Mouse (Mus musculus) stomach, embryonic 16.5 days (tissue): ENCODE measurements around the gene Ptprm. TPM values are rescaled to one million over a fixed set of nuclear protein-coding genes. Genes with fewer than 3 reads are reported as not detected.

ENCODE experiments used
- ATAC-seq: fragments of 200-750 bp; cut with Nextera tagmentation; 2 replicates; pipeline ENCODE4 v1.8.0; 2017; ENCODE audit warnings: moderate number of reproducible peaks, moderate TSS enrichment; ENCODE audit not compliant: insufficient read depth, low FRiP score
- H3K27ac ChIP-seq: fragments of 300-500 bp; sonication (generic); 2 replicates; pipeline ENCODE4 v1.5.1; 2014; ENCODE audit warnings: low read length
- H3K27me3 ChIP-seq: fragments of 300-500 bp; sonication (generic); 2 replicates; pipeline ENCODE4 v1.6.1; 2014; ENCODE audit warnings: low read length, control low read depth, mixed read lengths; ENCODE audit not compliant: control insufficient read depth, insufficient read depth
- H3K36me3 ChIP-seq: fragments of 300-500 bp; sonication (generic); 2 replicates; pipeline ENCODE4 v1.6.1; 2014; ENCODE audit warnings: low read length; ENCODE audit not compliant: control insufficient read depth, insufficient read depth
- H3K4me1 ChIP-seq: fragments of 300-500 bp; sonication (generic); 2 replicates; pipeline ENCODE4 v1.6.1; 2014; ENCODE audit warnings: low read length, control low read depth, mixed read lengths; ENCODE audit not compliant: control insufficient read depth, insufficient read depth
- H3K4me2 ChIP-seq: fragments of 300-500 bp; sonication (generic); 2 replicates; pipeline ENCODE4 v1.6.1; 2014; ENCODE audit warnings: low read depth, low read length, mixed read lengths
- H3K4me3 ChIP-seq: fragments of 300-500 bp; sonication (generic); replicated peaks from 2 replicates; pipeline ENCODE4 v1.5.1; 2014; ENCODE audit warnings: mild to moderate bottlenecking, low read length
- H3K9ac ChIP-seq: fragments of 300-500 bp; sonication (generic); 2 replicates; pipeline ENCODE4 v1.6.1; 2014; ENCODE audit warnings: low read length
- H3K9me3 ChIP-seq: fragments of 300-500 bp; sonication (generic); replicated peaks from 2 replicates; pipeline ENCODE4 v1.6.1; 2016; ENCODE audit warnings: low read length, control low read depth; ENCODE audit not compliant: control insufficient read depth
- WGBS: fragments of 180-500 bp; shearing (Covaris S2); extraction: QIAGEN DNeasy Blood & Tissue Kit; methylation state at CpG from one replicate; pipeline ENCODE4 v1.1.7; 2014; 5-methylcytosine and 5-hydroxymethylcytosine counted together
- polyA plus RNA-seq: library from polyadenylated mRNA; unstranded; fragments of >200 nt; fragmentation: Nextera tagmentation; extraction: Ambion mirVana; gene quantifications from 2 replicates; pipeline ENCODE4 v1.2.1, GENCODE M21; 2015

The Ptprm gene
- polyA plus RNA-seq, 1 experiment from 2014 or later = 10.8 TPM

DNA sequence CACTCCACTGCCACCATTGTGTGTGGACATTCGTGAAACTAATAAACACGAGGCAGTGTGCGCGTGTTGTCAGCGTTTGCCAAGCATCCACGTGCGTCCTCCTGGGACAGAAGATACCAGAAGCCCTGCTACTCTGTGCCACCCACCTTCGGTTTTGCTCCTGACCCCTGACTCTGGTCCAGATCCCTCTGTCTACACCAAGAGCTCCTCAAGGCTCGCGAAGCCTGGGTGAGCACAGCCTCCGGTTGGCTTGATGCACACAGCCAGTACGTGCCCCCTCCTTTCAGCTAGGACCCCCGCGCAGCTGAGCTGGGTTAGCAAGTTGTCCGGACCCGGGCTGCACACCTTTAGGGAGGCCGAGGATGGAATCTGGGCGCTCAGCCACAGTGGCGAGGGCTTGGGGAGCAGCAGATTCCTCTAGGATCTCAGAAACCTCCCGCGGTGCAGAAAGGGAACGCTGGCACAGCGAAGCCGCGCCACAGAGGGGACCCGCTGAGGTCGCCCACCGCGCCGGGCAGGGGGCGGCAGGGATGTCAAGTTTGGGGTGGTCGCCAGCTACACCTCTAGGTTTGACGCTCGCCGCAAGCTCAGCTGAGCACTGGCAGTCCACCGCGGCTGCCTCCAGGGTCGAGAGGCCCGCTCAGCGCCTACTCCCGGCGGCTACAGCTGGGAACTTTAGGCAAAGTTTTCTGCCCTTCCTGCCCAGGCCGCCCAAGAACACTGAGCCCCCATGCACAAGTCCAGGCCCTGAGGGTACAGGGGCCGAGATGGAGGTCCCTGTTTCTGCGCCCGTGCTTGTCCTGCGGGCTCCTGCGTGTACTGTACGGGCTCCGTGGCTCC, 1.1 kb downstream of the Ptprm start:
- Histone ChIP-seq H3K4me2 (peak overlapping the region; percentile 82), H3K27me3 (no peaks in the 10 kb centered on the region), H3K9me3 (no peaks in the 10 kb centered on the region), H3K36me3 (no peaks in the 10 kb centered on the region), H3K4me1 (peaks cover 8% of the 10 kb centered on the region; the same call in 1 of the 2 replicates), H3K4me3 (peak overlapping the region; percentile 77), H3K27ac (peak overlapping the region; percentile 60; the same call in 1 of the 2 replicates), H3K9ac (peak overlapping the region; percentile 88)
- 3% methylated on average over 50 of the region's 50 CpGs for WGBS
- peak; percentile 25; the same call in 1 of the 2 replicates for ATAC-seq

DNA sequence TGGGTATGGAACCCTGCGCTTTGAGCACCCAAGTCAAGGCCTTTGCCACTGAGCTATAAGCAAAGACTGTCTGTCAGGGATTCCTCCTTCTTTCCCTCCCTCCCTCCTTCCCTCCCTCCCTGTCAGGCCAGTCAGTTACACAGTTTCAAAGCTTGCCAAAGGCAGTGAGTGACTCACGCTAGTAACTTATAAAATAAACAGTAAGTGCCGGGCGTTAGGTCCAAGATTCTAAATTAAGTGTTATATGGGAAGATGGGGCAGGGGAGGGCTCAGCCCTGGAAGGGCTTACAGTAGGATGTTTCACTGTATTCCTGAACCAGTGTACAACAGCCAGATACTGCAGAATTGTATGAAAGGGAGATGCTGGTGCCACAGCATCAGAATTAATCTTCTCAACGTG, 2.8 kb downstream of the Ptprm start:
- WGBS = 26% methylated on average over 5 of the region's 5 CpGs
- H3K27ac ChIP-seq = no peak overlapping the region
- H3K4me3 ChIP-seq = 0 out of 2 replicates have a peak overlapping the region, but pooled peaks have one; percentile 12
- peaks cover 8% of the 10 kb centered on the region for H3K4me1 ChIP-seq
- no peaks in the 10 kb centered on the region for H3K9me3 ChIP-seq
- no peak overlapping the region for H3K9ac ChIP-seq
- no peaks in the 10 kb centered on the region for H3K36me3 ChIP-seq
- H3K4me2 ChIP-seq = peak overlapping the region; percentile 82
- no peaks in the 10 kb centered on the region for H3K27me3 ChIP-seq
- no peak for ATAC-seq

DNA sequence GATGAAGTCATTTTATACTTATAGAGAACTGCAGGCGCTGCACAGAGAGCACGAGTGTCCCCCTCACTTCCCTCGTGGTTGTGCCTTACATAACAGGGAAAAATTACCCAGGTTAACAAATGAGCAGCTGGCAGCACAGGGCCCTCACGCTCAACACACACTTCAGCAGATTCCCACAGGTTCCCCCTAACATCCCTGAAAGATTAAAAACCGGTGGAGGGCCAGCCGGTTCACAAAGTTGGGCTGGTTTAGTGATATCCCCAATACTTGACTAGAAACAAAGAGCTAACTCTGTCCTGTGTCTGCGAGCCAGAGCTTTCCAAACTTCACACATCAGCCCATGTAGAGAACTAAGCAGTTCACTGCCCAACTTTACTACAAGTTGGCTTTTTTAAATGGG, 3.7 kb downstream of the Ptprm start:
- H3K9ac ChIP-seq = no peak overlapping the region
- no peak overlapping the region for H3K4me3 ChIP-seq
- no peaks in the 10 kb centered on the region for H3K9me3 ChIP-seq
- no peaks in the 10 kb centered on the region for H3K36me3 ChIP-seq
- peaks cover 8% of the 10 kb centered on the region for H3K4me1 ChIP-seq
- no peak overlapping the region for H3K27ac ChIP-seq
- H3K4me2 ChIP-seq = no peak overlapping the region
- H3K27me3 ChIP-seq = no peaks in the 10 kb centered on the region
- no peak for ATAC-seq
- 60% methylated on average over 7 of the region's 7 CpGs for WGBS

DNA sequence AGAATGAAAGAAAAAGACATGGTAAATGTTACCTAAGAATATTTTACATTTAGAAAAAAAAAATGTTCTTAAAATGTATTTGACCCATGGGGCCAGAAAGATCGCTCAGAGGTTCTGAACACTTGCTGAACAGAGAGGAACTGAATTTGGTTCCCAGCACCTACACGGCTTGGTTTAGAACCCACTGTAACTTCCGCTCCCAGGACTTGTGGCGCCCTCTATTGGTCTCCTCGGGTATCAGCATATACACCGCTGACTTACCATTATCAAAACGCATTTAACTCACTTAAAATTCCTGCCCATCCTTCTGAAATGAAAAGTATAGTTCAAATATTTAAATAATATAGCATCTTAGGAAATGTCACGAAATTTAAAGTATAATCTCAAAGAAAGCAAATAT, 4.7 kb downstream of the Ptprm start:
- Histone ChIP-seq H3K4me3 (no peak overlapping the region), H3K27me3 (no peaks in the 10 kb centered on the region), H3K9me3 (no peaks in the 10 kb centered on the region), H3K4me2 (no peak overlapping the region), H3K27ac (no peak overlapping the region), H3K4me1 (peaks cover 8% of the 10 kb centered on the region), H3K36me3 (no peaks in the 10 kb centered on the region), H3K9ac (no peak overlapping the region)
- WGBS = 90% methylated on average over 8 of the region's 8 CpGs
- no peak for ATAC-seq

DNA sequence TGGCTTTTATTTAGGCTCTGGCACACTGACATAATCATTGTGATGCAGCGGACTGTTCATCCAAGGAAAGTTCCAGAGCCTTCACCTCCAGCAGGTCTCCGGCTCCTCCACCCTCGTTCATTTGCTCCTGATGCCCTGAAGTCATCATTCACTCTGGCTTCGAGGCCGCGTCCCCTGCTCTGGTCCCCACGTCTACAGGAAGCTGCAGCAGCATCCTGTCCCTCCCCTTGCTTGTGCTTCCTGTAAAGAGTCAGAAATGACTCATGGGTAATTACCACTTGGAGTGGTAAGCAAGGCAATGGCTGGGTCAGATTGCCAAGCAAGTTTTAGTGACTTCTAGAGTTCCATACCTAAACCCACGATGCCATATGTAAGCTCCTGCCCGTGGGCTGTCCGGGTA, 7.3 kb downstream of the Ptprm start:
- ATAC-seq = no peak
- no peaks in the 10 kb centered on the region for H3K36me3 ChIP-seq
- H3K4me2 ChIP-seq = no peak overlapping the region
- no peak overlapping the region for H3K9ac ChIP-seq
- H3K27ac ChIP-seq = no peak overlapping the region
- WGBS = 69% methylated on average over 10 of the region's 10 CpGs
- H3K9me3 ChIP-seq = no peaks in the 10 kb centered on the region
- peaks cover 8% of the 10 kb centered on the region for H3K4me1 ChIP-seq
- no peaks in the 10 kb centered on the region for H3K27me3 ChIP-seq
- H3K4me3 ChIP-seq = no peak overlapping the region

DNA sequence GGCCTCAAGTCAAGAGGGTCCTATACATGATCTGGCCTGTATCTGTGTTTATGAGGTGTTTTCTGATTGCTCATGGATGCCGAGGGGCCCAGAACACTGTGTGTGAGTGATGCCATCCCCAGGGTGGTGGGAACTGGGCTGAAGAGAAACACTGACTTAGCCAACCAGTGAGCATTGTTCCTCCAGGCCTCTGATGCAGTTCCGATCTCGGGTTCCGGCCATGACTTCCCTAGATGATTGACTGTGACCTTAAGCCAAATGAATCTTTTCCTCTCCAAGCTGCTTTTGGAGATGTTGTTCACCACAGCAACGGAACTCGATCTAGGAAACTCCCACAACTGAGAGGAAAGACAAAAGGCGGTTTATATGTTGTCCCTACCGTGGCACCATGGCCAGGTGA, 9.1 kb downstream of the Ptprm start:
- no peaks in the 10 kb centered on the region; the same call in 1 of the 2 replicates for H3K4me1 ChIP-seq
- H3K27ac ChIP-seq = no peak overlapping the region
- WGBS = 90% methylated on average over 8 of the region's 8 CpGs
- H3K4me3 ChIP-seq = no peak overlapping the region
- H3K27me3 ChIP-seq = no peaks in the 10 kb centered on the region
- H3K4me2 ChIP-seq = no peak overlapping the region
- no peaks in the 10 kb centered on the region for H3K36me3 ChIP-seq
- no peak for ATAC-seq
- H3K9me3 ChIP-seq = no peaks in the 10 kb centered on the region
- H3K9ac ChIP-seq = no peak overlapping the region

DNA sequence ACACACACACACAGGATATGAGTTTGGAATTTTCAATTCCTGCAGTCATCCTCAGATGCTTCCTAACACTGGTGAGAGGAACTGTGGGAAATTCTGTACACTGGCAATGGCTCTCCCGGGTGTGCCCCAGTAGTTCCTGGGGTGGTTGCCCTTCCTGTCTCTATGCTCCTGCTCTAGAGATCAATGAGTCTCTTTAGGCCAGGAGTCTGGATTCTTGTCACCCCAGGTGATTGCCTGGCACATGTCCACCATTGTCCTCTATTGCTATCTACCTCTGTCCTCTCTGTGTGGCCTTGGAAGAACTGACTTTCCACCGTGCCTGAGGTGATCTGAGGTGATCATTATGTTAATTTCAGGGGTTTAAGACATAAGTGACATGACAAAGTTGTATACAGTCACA, 10.8 kb downstream of the Ptprm start:
- Histone ChIP-seq H3K9ac (no peak overlapping the region), H3K27ac (no peak overlapping the region), H3K4me3 (no peak overlapping the region), H3K4me2 (no peak overlapping the region), H3K4me1 (no peaks in the 10 kb centered on the region; the same call in 1 of the 2 replicates), H3K27me3 (no peaks in the 10 kb centered on the region), H3K36me3 (no peaks in the 10 kb centered on the region), H3K9me3 (no peaks in the 10 kb centered on the region)
- no peak for ATAC-seq
- WGBS = 76% methylated on average over 2 of the region's 2 CpGs

DNA sequence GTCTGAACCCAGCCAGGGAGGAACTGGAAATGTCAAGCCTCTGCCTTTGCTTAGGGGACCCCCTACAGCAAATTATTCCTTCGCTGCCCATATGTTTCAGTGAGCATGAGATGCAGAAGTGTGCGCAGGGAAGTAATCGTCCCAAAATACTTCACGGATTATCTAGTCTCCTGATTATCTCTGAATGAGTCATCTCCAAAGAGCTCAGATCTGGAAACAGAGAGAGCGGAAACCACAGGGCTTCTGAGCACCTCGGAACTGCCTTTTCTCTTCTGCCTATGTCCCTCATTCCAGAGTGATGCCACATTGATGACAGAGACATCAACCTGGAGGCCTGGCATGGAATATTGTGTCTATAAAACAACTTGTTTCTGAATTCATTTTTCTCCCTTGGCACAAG, 11.3 kb downstream of the Ptprm start:
- no peaks in the 10 kb centered on the region; the same call in 1 of the 2 replicates for H3K4me1 ChIP-seq
- H3K9me3 ChIP-seq = no peaks in the 10 kb centered on the region
- WGBS = 89% methylated on average over 6 of the region's 6 CpGs
- H3K36me3 ChIP-seq = no peaks in the 10 kb centered on the region
- H3K4me2 ChIP-seq = no peak overlapping the region
- H3K27me3 ChIP-seq = no peaks in the 10 kb centered on the region
- no peak overlapping the region for H3K9ac ChIP-seq
- H3K4me3 ChIP-seq = no peak overlapping the region
- no peak overlapping the region for H3K27ac ChIP-seq
- ATAC-seq = no peak

DNA sequence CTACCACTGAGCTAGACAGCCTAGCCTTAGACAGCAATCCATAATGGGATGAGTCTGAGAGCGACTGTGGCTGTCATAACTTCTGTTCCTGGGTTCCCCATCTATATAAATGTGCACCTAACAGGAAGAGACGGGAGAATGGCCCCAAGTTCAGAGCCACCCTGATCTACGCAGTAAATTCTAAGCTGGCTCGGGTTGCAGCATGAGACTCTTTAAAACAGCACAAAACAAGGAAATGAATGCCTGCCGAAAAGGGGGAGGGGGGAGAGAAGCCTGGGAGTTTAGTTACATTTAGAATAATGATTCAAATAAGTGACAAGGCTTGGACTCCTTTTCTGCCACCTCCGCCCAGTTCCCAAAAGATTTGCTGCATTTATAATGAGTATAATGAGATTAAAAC, 13.9 kb downstream of the Ptprm start:
- Histone ChIP-seq H3K4me3 (no peak overlapping the region), H3K36me3 (no peaks in the 10 kb centered on the region), H3K9ac (no peak overlapping the region), H3K4me2 (no peak overlapping the region), H3K9me3 (no peaks in the 10 kb centered on the region), H3K4me1 (no peaks in the 10 kb centered on the region), H3K27ac (no peak overlapping the region), H3K27me3 (no peaks in the 10 kb centered on the region)
- no peak for ATAC-seq
- 74% methylated on average over 6 of the region's 6 CpGs for WGBS
